Mouse (Mus musculus): ENCODE results near the gene Olfr549. TPM values are rescaled to one million over a fixed set of nuclear protein-coding genes. Genes with fewer than 3 reads are reported as not detected.

Olfr549 gene
- polyA plus RNA-seq, 1 experiment from 2014 or later = not detected

Other genes starting within 250 kb of the Olfr549 start
- gene Rrm1, start 108.2 kb upstream of the Olfr549 start, polyA plus RNA-seq (2015; fragmentation: Nextera tagmentation; extraction: Ambion mirVana) = 179 and 180 TPM in 2 replicates
- 0.17 and 0.31 TPM in 2 replicates for gene Olfr543, start 68.2 kb upstream of the Olfr549 start, polyA plus RNA-seq (2015; fragmentation: Nextera tagmentation; extraction: Ambion mirVana)
- 0.08 and 0.09 TPM in 2 replicates for gene Olfr544, start 61.6 kb upstream of the Olfr549 start, polyA plus RNA-seq (2015; fragmentation: Nextera tagmentation; extraction: Ambion mirVana)
- gene Olfr545, start 50.3 kb upstream of the Olfr549 start, polyA plus RNA-seq (2015; fragmentation: Nextera tagmentation; extraction: Ambion mirVana) = not detected in 2 replicates
- not detected in 2 replicates for gene Olfr547, start 15.1 kb upstream of the Olfr549 start, polyA plus RNA-seq (2015; fragmentation: Nextera tagmentation; extraction: Ambion mirVana)
- gene Olfr548-ps1, start 9.0 kb upstream of the Olfr549 start, polyA plus RNA-seq (2015; fragmentation: Nextera tagmentation; extraction: Ambion mirVana) = not detected in 2 replicates
- 0.26 and 1.1 TPM in 2 replicates for gene Trim21, start 15.6 kb downstream of the Olfr549 start, polyA plus RNA-seq (2015; fragmentation: Nextera tagmentation; extraction: Ambion mirVana)
- not detected in 2 replicates for gene Olfr550, start 21.6 kb downstream of the Olfr549 start, polyA plus RNA-seq (2015; fragmentation: Nextera tagmentation; extraction: Ambion mirVana)
- gene Olfr551, start 42.0 kb downstream of the Olfr549 start, polyA plus RNA-seq (2015; fragmentation: Nextera tagmentation; extraction: Ambion mirVana) = not detected in 2 replicates
- gene Olfr552, start 47.9 kb downstream of the Olfr549 start, polyA plus RNA-seq (2015; fragmentation: Nextera tagmentation; extraction: Ambion mirVana) = not detected in 2 replicates
- not detected in 2 replicates for gene Olfr553, start 68.3 kb downstream of the Olfr549 start, polyA plus RNA-seq (2015; fragmentation: Nextera tagmentation; extraction: Ambion mirVana)
- not detected in 2 replicates for gene Olfr554, start 88.6 kb downstream of the Olfr549 start, polyA plus RNA-seq (2015; fragmentation: Nextera tagmentation; extraction: Ambion mirVana)
- not detected in 2 replicates for gene Olfr555, start 109.0 kb downstream of the Olfr549 start, polyA plus RNA-seq (2015; fragmentation: Nextera tagmentation; extraction: Ambion mirVana)
- gene Olfr556, start 115.0 kb downstream of the Olfr549 start, polyA plus RNA-seq (2015; fragmentation: Nextera tagmentation; extraction: Ambion mirVana) = not detected in 2 replicates
- gene Trim68, start 137.5 kb downstream of the Olfr549 start, polyA plus RNA-seq (2015; fragmentation: Nextera tagmentation; extraction: Ambion mirVana) = 13.2 and 14.0 TPM in 2 replicates
- not detected in 2 replicates for gene Olfr557, start 146.0 kb downstream of the Olfr549 start, polyA plus RNA-seq (2015; fragmentation: Nextera tagmentation; extraction: Ambion mirVana)
- gene Olfr558, start 152.3 kb downstream of the Olfr549 start, polyA plus RNA-seq (2015; fragmentation: Nextera tagmentation; extraction: Ambion mirVana) = 0.28 and 0.49 TPM in 2 replicates
- gene Olfr33, start 169.2 kb downstream of the Olfr549 start, polyA plus RNA-seq (2015; fragmentation: Nextera tagmentation; extraction: Ambion mirVana) = not detected in 2 replicates
- not detected in 2 replicates for gene Olfr559, start 177.6 kb downstream of the Olfr549 start, polyA plus RNA-seq (2015; fragmentation: Nextera tagmentation; extraction: Ambion mirVana)
- gene Olfr560, start 209.5 kb downstream of the Olfr549 start, polyA plus RNA-seq (2015; fragmentation: Nextera tagmentation; extraction: Ambion mirVana) = 0.09 TPM in 1 of 2 replicates, not detected in the other
- 0.21 and 0.36 TPM in 2 replicates for gene Olfr78, start 209.6 kb downstream of the Olfr549 start, polyA plus RNA-seq (2015; fragmentation: Nextera tagmentation; extraction: Ambion mirVana)
- not detected in 2 replicates for gene Olfr561, start 221.4 kb downstream of the Olfr549 start, polyA plus RNA-seq (2015; fragmentation: Nextera tagmentation; extraction: Ambion mirVana)